Mouse (Mus musculus): ENCODE data around the gene Gigyf2. TPM values are rescaled to one million over a fixed set of nuclear protein-coding genes. Genes with fewer than 3 reads are reported as not detected.

Gene Gigyf2
- 65.4 and 67.4 TPM in 2 replicates for polyA plus RNA-seq (2015; fragmentation: Nextera tagmentation; extraction: Ambion mirVana)

DNA sequence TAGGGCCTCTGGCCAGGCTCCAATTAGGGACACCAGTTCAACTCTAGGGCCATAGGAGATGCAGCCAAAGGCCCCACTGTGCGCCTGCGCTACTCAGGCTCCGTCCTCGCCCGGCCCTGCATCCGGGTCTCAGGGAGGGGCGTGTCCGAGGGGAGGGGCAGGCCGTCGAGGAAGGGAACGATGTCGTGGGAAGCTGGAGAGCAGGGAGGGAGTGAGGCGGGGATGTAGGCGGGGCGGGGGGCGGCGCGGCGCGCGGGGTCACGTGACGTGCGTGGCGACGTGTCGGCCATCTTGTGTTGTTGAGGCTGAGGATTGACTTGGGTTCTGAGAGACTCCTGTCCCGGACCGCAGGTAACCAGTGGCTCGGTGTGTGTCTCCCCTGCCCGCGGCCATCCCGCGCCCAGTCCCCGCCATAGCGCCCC lies at the start of gene Gigyf2:
Gene Gigyf2, plus strand, starts transcription at position 257 of the 422 bp plus-strand sequence.
- Histone ChIP-seq H3K4me2 (peak within 1 kb of the TSS; percentile 84), H3K9me3 (replicated peaks) (peaks cover 1% of the 10 kb centered on the region; the same call in 1 of the 2 replicates), H3K4me1 (peaks cover 15% of the 10 kb centered on the region), H3K9ac (peak within 1 kb of the TSS; percentile 95), H3K27me3 (no peaks in the 10 kb centered on the region), H3K4me3 (peak within 1 kb of the TSS; percentile 97), H3K36me3 (ENCODE audit: poor library complexity, severe bottlenecking) (peaks cover 3% of the 10 kb centered on the region; the same call in 1 of the 2 replicates), H3K27ac (peak within 1 kb of the TSS; percentile 89)
- peak; percentile 97 for ATAC-seq
- 0% methylated on average over 18 of the region's 36 CpGs for WGBS

DNA sequence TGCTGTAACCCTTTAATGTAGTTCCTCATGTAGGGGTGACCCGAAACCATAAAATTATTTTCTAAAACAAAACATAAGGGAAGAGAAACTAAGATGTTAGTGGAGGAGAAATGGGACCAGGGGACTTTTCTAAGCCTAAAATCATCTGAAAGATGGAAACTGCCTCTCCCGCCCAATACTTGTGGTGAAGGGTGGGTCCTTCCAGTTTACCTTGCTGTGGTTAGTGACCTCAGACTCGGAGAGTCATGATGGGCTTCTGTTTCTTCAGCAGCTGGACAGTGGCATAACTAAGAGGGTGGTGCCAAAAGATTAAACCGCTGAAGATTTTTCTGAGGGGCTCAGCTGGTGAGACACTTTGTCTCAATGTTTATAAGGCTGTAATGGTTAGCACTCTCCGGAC lies 46.5 kb upstream of the Gigyf2 start:
- H3K27me3 ChIP-seq, result no peaks in the 10 kb centered on the region
- H3K4me2 ChIP-seq, result no peak overlapping the region
- H3K4me3 ChIP-seq, result no peak overlapping the region
- WGBS, result 78% methylated on average over 5 of the region's 5 CpGs
- no peak overlapping the region for H3K27ac ChIP-seq
- no peak for ATAC-seq
- H3K4me1 ChIP-seq, result no peaks in the 10 kb centered on the region
- no peaks in the 10 kb centered on the region for H3K36me3 ChIP-seq (ENCODE audit: poor library complexity, severe bottlenecking)
- H3K9ac ChIP-seq, result no peak overlapping the region
- no peaks in the 10 kb centered on the region for H3K9me3 ChIP-seq (replicated peaks)

DNA sequence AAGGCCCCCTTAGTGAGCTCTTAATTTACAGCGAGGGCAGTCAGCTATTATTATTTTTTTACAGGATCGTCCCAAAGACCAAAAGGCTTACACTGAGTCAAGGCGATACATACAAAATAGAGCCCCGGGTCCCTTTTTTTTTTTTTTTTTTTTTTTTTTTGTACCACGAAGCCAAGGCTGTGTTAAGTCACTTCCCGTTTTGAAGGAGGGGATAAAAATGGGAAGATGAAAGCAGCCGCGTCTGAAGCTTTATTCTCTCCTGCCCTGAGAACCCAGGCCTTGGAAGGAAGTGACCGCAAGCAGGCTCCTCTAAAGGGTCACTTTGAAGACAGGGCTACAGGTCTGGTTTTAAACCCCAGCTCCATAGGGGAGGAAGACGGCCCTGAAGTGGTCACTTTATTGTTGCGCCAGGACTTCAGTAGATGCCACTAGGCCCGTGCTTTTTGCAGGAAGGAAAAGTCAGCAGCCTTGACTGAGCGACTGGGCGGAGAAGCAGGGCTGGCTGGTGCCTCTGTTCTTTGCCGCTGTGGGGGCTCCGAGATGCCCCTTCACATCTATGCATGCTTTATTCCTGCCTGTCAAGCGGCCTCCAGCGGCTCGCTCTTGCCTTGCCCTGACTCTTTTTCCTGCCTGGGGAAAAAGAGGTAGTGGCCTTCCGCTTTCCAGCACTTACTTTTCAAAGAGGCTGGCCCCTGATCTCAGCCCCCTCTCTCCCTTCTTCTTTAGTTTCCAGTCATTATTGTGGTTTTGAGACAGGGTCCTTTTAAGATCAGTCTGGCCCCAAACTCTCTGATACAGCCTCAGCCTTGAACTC lies 45.0 kb upstream of the Gigyf2 start:
- Histone ChIP-seq H3K4me3 (no peak overlapping the region), H3K4me1 (no peaks in the 10 kb centered on the region), H3K27ac (no peak overlapping the region), H3K36me3 (ENCODE audit: poor library complexity, severe bottlenecking) (no peaks in the 10 kb centered on the region), H3K9me3 (replicated peaks) (no peaks in the 10 kb centered on the region), H3K9ac (no peak overlapping the region), H3K27me3 (no peaks in the 10 kb centered on the region), H3K4me2 (no peak overlapping the region; the same call in 1 of the 2 replicates)
- ATAC-seq, result no peak
- WGBS, result 12% methylated on average over 20 of the region's 20 CpGs

DNA sequence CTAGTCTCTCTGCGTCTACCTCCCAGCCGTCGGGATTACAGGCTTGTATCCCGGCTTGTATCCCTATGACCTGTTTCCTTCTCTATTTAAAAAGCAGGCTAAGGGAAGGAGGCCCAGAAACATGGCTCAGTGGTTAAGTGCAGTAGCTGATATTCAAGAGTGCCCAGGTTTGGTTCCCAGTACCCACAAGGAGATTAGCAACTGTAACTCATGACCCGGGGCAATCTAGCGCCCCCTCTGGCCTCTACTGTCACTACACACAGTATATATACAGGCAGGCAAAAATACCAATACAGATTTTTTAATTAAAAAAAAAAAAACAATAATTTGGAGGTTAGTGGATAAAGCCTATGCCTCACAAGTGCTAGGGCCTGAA lies 44.4 kb upstream of the Gigyf2 start:
- Histone ChIP-seq H3K27ac (no peak overlapping the region), H3K27me3 (no peaks in the 10 kb centered on the region), H3K4me3 (no peak overlapping the region), H3K9me3 (replicated peaks) (no peaks in the 10 kb centered on the region), H3K4me2 (no peak overlapping the region), H3K9ac (no peak overlapping the region), H3K4me1 (no peaks in the 10 kb centered on the region), H3K36me3 (ENCODE audit: poor library complexity, severe bottlenecking) (no peaks in the 10 kb centered on the region)
- no peak for ATAC-seq
- WGBS, result 75% methylated on average over 6 of the region's 6 CpGs

DNA sequence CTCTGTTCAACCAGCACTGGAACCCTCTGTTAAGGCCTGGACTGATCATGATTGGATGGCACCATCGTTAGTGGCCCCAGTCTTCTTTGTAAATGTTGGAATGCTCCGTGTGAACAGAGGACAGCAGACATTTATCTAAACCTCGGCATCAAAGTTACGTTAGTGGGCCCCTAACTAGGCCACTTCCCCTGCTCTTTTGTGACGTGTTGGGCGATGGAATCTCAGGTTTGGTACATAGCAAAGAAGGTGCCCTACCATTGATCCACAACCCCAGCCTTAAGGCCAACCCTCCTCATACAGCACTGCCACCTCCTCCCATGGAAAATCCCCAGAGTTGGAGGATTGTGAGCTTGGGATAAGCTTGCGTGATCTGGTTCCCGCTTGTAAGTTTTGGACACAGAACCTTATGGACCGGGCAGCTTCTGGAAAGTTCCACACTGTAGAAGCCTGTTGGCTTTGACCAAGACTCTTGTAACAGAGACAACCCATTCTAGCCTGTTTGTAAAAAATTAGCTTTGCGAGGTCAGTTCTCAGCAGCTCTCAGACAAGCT lies 43.3 kb upstream of the Gigyf2 start:
- WGBS, result 66% methylated on average over 10 of the region's 10 CpGs
- no peak for ATAC-seq
- Histone ChIP-seq H3K27me3 (no peaks in the 10 kb centered on the region), H3K9ac (no peak overlapping the region), H3K36me3 (ENCODE audit: poor library complexity, severe bottlenecking) (no peaks in the 10 kb centered on the region), H3K4me3 (no peak overlapping the region), H3K27ac (no peak overlapping the region), H3K4me1 (no peaks in the 10 kb centered on the region), H3K9me3 (replicated peaks) (no peaks in the 10 kb centered on the region), H3K4me2 (no peak overlapping the region)

DNA sequence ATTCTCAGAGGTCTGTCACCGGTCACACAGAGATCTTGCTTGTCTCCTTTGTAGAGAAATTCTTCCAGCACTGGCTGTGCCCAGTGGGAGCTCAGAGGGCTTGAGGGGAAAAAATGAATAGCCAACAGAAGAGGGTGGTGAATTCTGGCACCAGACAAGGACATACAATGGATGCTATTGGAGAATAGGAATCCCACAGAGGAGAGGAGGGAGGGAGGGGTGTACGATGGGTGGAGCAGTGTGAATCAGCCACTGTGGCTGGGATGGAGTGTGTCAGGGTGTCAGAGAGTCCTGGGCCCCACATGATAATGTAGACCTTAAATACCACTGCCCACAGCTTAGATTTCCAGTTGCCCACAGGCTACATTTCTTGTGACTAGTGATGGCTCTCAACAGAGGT lies 39.7 kb upstream of the Gigyf2 start:
- no peak overlapping the region for H3K4me3 ChIP-seq
- H3K9me3 ChIP-seq (replicated peaks), result no peaks in the 10 kb centered on the region
- no peak overlapping the region for H3K9ac ChIP-seq
- H3K4me1 ChIP-seq, result no peaks in the 10 kb centered on the region
- H3K27me3 ChIP-seq, result no peaks in the 10 kb centered on the region
- WGBS, result 47% methylated on average over 2 of the region's 2 CpGs
- no peak for ATAC-seq
- no peak overlapping the region for H3K27ac ChIP-seq
- H3K36me3 ChIP-seq (ENCODE audit: poor library complexity, severe bottlenecking), result no peaks in the 10 kb centered on the region
- H3K4me2 ChIP-seq, result no peak overlapping the region

DNA sequence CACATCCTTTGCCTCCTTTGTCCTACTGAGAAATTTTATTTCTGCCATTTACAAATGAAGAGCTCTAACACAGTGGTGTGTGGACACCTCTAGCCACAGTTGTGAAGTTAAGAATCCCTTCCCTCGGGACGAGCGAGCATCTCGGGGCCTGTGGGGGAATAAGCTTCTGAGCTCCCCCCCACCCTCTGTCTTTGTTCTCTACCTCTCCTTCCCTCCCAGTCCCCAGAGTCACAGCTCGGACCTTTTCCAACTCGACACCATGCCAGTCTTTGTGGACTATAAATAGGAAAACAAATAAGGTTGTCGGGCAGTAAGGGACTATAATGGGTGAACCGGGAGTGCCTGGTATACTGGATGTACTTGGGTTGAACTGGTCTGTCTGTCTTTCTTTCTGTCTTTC lies 35.4 kb upstream of the Gigyf2 start:
- H3K36me3 ChIP-seq (ENCODE audit: poor library complexity, severe bottlenecking), result no peaks in the 10 kb centered on the region
- no peaks in the 10 kb centered on the region for H3K27me3 ChIP-seq
- no peak overlapping the region for H3K9ac ChIP-seq
- H3K4me1 ChIP-seq, result no peaks in the 10 kb centered on the region
- H3K27ac ChIP-seq, result no peak overlapping the region
- H3K9me3 ChIP-seq (replicated peaks), result no peaks in the 10 kb centered on the region
- H3K4me2 ChIP-seq, result no peak overlapping the region
- H3K4me3 ChIP-seq, result no peak overlapping the region
- WGBS, result 59% methylated on average over 8 of the region's 8 CpGs
- ATAC-seq, result no peak

DNA sequence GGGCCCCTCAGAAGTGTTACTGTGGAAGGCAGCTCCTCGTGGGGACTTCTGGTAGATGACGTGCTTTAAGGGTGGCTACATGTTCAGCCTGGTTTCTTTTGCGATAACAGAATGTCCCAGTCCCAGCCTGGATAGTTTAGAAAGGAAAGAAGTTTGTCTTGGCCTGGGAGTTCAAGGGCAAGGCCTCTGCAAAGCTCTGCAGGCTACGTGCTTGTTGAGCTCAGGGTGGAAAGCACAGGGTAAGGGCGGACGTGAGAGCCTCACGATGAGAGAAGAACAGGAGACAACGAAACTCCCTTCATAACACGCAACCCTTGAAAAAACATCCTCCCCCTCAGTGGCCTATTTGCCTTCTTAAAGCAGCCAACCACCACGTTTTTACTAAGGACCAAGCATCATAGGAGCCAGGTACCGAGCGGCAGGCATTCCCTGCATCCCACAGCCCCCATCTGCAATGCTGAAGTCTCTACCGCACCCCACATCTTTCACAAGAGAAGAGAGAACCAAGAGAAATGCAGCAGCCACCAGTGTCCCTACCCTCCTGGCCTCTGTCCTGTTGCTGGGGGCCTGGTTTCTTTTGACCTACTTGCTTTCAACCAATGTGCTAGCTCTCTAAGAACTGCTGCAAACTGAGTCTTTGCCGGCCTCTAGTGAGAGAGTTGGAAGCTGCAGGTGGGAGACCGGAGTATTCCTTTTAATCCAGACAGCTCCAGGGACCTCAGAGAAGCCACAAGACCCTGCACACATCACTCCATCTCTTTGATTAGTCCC lies 34.2 kb upstream of the Gigyf2 start:
- 68% methylated on average over 15 of the region's 15 CpGs for WGBS
- H3K27me3 ChIP-seq, result no peaks in the 10 kb centered on the region
- H3K9me3 ChIP-seq (replicated peaks), result no peaks in the 10 kb centered on the region
- no peak overlapping the region for H3K4me2 ChIP-seq
- no peak overlapping the region for H3K4me3 ChIP-seq
- no peak overlapping the region for H3K9ac ChIP-seq
- no peaks in the 10 kb centered on the region for H3K4me1 ChIP-seq
- no peaks in the 10 kb centered on the region for H3K36me3 ChIP-seq (ENCODE audit: poor library complexity, severe bottlenecking)
- H3K27ac ChIP-seq, result no peak overlapping the region
- no peak for ATAC-seq

DNA sequence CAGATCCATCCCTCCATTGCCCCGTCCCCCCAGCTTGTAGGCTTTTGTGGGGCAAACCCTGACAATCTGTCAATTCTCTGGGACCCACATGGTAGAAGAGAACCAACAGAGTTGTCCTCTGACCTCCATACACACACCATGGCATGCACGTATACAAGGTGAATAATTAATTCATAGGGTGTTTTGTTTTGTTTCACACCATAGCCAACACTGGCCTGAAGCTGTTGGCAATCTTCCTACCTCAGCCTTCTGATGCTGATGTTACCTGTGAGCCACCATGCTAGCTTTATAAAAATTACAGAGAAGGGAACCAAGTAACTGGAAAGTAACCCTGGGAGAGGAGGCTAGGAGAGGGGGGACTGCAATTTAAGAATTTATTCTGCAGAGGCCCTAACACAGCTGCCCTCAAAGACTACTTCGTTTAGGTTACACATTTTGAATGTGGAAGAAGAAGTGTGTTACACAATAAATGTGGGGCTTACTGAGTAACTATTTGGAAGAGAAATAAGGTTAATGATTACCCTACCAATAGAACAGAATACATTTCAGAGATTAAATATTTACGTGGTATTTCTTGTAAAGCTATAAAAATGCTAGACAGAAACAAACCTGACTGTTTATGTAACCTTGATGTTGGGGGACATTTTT lies 32.6 kb upstream of the Gigyf2 start:
- no peak for ATAC-seq
- H3K9me3 ChIP-seq (replicated peaks), result no peaks in the 10 kb centered on the region
- H3K4me3 ChIP-seq, result no peak overlapping the region
- no peaks in the 10 kb centered on the region for H3K36me3 ChIP-seq (ENCODE audit: poor library complexity, severe bottlenecking)
- H3K27me3 ChIP-seq, result no peaks in the 10 kb centered on the region
- 76% methylated on average over 4 of the region's 4 CpGs for WGBS
- no peak overlapping the region for H3K4me2 ChIP-seq
- H3K27ac ChIP-seq, result no peak overlapping the region
- no peaks in the 10 kb centered on the region for H3K4me1 ChIP-seq
- H3K9ac ChIP-seq, result no peak overlapping the region

DNA sequence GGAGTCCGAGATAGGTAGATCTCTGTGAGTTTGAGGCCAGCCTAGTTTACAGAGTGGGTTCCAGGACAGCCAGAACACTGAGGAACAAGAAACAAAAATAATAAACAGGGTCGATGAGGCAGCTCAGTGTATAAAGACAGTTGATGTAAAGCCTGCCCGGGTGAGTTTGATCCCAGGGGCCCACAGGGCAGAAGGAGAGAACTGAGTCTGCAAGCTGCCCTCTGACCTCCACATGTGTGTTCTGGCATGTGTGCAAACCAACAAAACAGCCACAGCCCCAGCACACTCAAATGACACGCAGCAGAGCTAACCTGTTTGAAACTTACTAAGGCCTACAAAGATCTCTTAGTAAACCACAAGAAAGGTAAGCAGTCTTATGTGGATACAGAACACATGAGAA lies 31.8 kb upstream of the Gigyf2 start:
- Histone ChIP-seq H3K27me3 (no peaks in the 10 kb centered on the region), H3K9ac (no peak overlapping the region), H3K36me3 (ENCODE audit: poor library complexity, severe bottlenecking) (no peaks in the 10 kb centered on the region), H3K4me3 (no peak overlapping the region), H3K4me2 (no peak overlapping the region), H3K27ac (no peak overlapping the region), H3K4me1 (no peaks in the 10 kb centered on the region), H3K9me3 (replicated peaks) (no peaks in the 10 kb centered on the region)
- WGBS, result 78% methylated on average over 4 of the region's 4 CpGs
- no peak for ATAC-seq

DNA sequence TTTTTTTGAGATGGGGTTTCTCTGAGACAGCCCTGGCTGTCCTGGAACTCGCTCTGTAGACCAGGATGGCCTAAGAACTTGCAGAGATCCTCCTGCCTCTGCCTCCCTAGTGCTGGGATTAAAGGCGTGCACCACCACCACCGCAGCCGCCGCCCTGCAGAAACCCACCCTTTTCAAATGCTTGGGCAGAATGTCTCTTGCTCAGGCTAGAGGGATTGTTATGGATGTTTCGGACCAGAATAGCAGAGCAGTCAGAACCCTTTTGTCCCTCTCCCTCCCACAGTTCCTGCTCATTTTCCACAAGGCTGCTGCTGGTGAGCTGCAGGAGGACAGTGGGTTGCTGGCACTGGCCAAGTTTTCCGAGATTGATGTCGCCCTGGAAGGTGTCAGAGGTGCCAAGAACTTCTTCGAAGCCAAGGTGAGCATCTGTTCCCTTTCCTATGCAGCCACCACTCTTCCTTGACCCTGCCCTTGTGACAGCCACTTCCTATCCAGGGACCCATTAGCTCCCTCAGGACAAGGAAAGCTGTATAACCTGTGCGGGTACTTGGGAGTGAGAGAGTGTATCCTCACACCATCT lies 29.4 kb upstream of the Gigyf2 start:
- H3K27me3 ChIP-seq, result no peaks in the 10 kb centered on the region
- ATAC-seq, result no peak
- no peak overlapping the region for H3K27ac ChIP-seq
- no peak overlapping the region for H3K9ac ChIP-seq
- no peak overlapping the region for H3K4me3 ChIP-seq
- 90% methylated on average over 10 of the region's 10 CpGs for WGBS
- no peaks in the 10 kb centered on the region for H3K4me1 ChIP-seq
- no peaks in the 10 kb centered on the region for H3K36me3 ChIP-seq (ENCODE audit: poor library complexity, severe bottlenecking)
- no peaks in the 10 kb centered on the region for H3K9me3 ChIP-seq (replicated peaks)
- no peak overlapping the region for H3K4me2 ChIP-seq
